Mouse (Mus musculus) yolk sac, embryonic 10.5 days (tissue): Measurements from ENCODE around the gene Brd4.

Experiments used
- DNase-seq: peaks from one replicate; pipeline ENCODE4 v3.0.0-alpha.2; 2017; ENCODE audit warnings: low spot score

Gene Brd4

GRCm38 (mm10) chr17:32280575-32280974 lies 3.9 kb downstream of the Brd4 start:
- DNase-seq: no peak

- DNase-seq: no peak
Measured at GRCm38 (mm10) chr17:32277201-32277600, 7.3 kb downstream of the Brd4 start.

- DNase-seq: no peak
Measured at GRCm38 (mm10) chr17:32275568-32275967, 9.0 kb downstream of the Brd4 start.

GRCm38 (mm10) chr17:32269151-32269550 lies 15.4 kb downstream of the Brd4 start:
- no peak for DNase-seq

- DNase-seq: no peak
Measured at GRCm38 (mm10) chr17:32268540-32268960, 16.0 kb downstream of the Brd4 start.

- DNase-seq: no peak
Measured at GRCm38 (mm10) chr17:32268096-32268495, 16.4 kb downstream of the Brd4 start.

GRCm38 (mm10) chr17:32267617-32268016 lies 16.9 kb downstream of the Brd4 start:
- no peak for DNase-seq

GRCm38 (mm10) chr17:32263672-32264071 lies 20.9 kb downstream of the Brd4 start:
- DNase-seq: no peak

- DNase-seq: no peak
Measured at GRCm38 (mm10) chr17:32262831-32263559, 21.5 kb downstream of the Brd4 start.

GRCm38 (mm10) chr17:32258869-32259268 lies 25.7 kb downstream of the Brd4 start:
- DNase-seq: no peak

- no peak for DNase-seq
Measured at GRCm38 (mm10) chr17:32257944-32258343, 26.6 kb downstream of the Brd4 start.

GRCm38 (mm10) chr17:32257452-32257851 lies 27.1 kb downstream of the Brd4 start:
- no peak for DNase-seq

GRCm38 (mm10) chr17:32256896-32257295 lies 27.6 kb downstream of the Brd4 start:
- DNase-seq: no peak

- DNase-seq: no peak
Measured at GRCm38 (mm10) chr17:32253261-32253660, 31.3 kb downstream of the Brd4 start.

- no peak for DNase-seq
Measured at GRCm38 (mm10) chr17:32251827-32252470, 32.6 kb downstream of the Brd4 start.

- DNase-seq: no peak
Measured at GRCm38 (mm10) chr17:32250066-32250465, 34.5 kb downstream of the Brd4 start.

- no peak for DNase-seq
Measured at GRCm38 (mm10) chr17:32248192-32248591, 36.3 kb downstream of the Brd4 start.

- DNase-seq: no peak
Measured at GRCm38 (mm10) chr17:32247616-32248015, 36.9 kb downstream of the Brd4 start.

- no peak for DNase-seq
Measured at GRCm38 (mm10) chr17:32246117-32246516, 38.4 kb downstream of the Brd4 start.

- no peak for DNase-seq
Measured at GRCm38 (mm10) chr17:32240881-32241531, 43.5 kb downstream of the Brd4 start.

GRCm38 (mm10) chr17:32238589-32238988 lies 45.9 kb downstream of the Brd4 start:
- no peak for DNase-seq

- DNase-seq: no peak
Measured at GRCm38 (mm10) chr17:32235534-32236191, 48.9 kb downstream of the Brd4 start.

- no peak for DNase-seq
Measured at GRCm38 (mm10) chr17:32233174-32233573, 51.3 kb downstream of the Brd4 start.
